Mouse (Mus musculus): Measurements from ENCODE around the gene Gm49486. TPM values are rescaled to one million over a fixed set of nuclear protein-coding genes. Genes with fewer than 3 reads are reported as not detected.

Gene Gm49486
- 1.4 TPM for polyA plus RNA-seq (2015; fragmentation: Illumina TruSeq; extraction: RNeasy Lipid Tissue Mini Kit (QIAGEN cat#74804); ENCODE audit: insufficient read depth, low read depth, low replicate concordance)

GRCm38 (mm10) chr15:79229058-79229821 lies at the start of gene Gm49486, which contains the start of gene Pick1:
Gene Gm49486 (plus strand): TSS chr15:79229391.
Gene Pick1 (plus strand): TSS chr15:79229173.

GRCm38 (mm10) chr15:79254661-79255060 lies 25.5 kb downstream of the Gm49486 start, which contains the start of gene Slc16a8:
Gene Slc16a8 (minus strand): TSS chr15:79254761.

DNA sequence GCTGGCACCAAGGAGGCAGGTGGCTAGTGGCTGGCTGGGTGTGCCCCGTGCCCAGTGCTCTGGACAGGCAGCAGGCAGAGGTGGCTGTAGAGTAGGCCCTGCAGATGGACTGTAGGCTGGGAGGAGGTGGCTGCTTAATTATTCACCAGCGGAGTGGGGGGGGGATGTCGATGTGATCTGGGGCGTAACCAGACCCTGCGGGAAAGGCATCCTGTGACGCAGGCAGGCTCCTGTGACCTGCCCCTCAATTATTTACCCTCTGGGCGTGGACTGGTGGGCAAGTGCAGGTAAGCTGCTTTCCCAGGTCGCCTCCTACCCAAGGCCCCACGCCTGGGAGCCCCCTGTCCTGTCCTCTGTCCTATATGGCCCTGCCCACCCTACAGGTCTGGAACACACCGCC lies 56.2 kb downstream of the Gm49486 start, which contains the start of gene Baiap2l2:
Gene Baiap2l2 (minus strand): TSS at position 139 of the 400 bp plus-strand sequence.

Other genes with a start within 250 kb of the Gm49486 start
- 47.5 TPM for gene H1f0, start 200.9 kb upstream of the Gm49486 start, polyA plus RNA-seq (2015; fragmentation: Illumina TruSeq; extraction: RNeasy Lipid Tissue Mini Kit (QIAGEN cat#74804); ENCODE audit: insufficient read depth, low read depth, low replicate concordance)
- gene Galr3, start 187.5 kb upstream of the Gm49486 start, polyA plus RNA-seq (2015; fragmentation: Illumina TruSeq; extraction: RNeasy Lipid Tissue Mini Kit (QIAGEN cat#74804); ENCODE audit: insufficient read depth, low read depth, low replicate concordance) = 1.4 TPM
- gene Ankrd54, start 166.5 kb upstream of the Gm49486 start, polyA plus RNA-seq (2015; fragmentation: Illumina TruSeq; extraction: RNeasy Lipid Tissue Mini Kit (QIAGEN cat#74804); ENCODE audit: insufficient read depth, low read depth, low replicate concordance) = 9.9 TPM
- 26.9 TPM for gene Eif3l, start 154.2 kb upstream of the Gm49486 start, polyA plus RNA-seq (2015; fragmentation: Illumina TruSeq; extraction: RNeasy Lipid Tissue Mini Kit (QIAGEN cat#74804); ENCODE audit: insufficient read depth, low read depth, low replicate concordance)
- gene Micall1, start 120.5 kb upstream of the Gm49486 start, polyA plus RNA-seq (2015; fragmentation: Illumina TruSeq; extraction: RNeasy Lipid Tissue Mini Kit (QIAGEN cat#74804); ENCODE audit: insufficient read depth, low read depth, low replicate concordance) = 10.6 TPM
- 30.2 TPM for gene Polr2f, start 88.4 kb upstream of the Gm49486 start, polyA plus RNA-seq (2015; fragmentation: Illumina TruSeq; extraction: RNeasy Lipid Tissue Mini Kit (QIAGEN cat#74804); ENCODE audit: insufficient read depth, low read depth, low replicate concordance)
- gene 1700088E04Rik, start 88.1 kb upstream of the Gm49486 start, polyA plus RNA-seq (2015; fragmentation: Illumina TruSeq; extraction: RNeasy Lipid Tissue Mini Kit (QIAGEN cat#74804); ENCODE audit: insufficient read depth, low read depth, low replicate concordance) = 5.4 TPM
- 1.2 TPM for gene Sox10, start 64.2 kb upstream of the Gm49486 start, polyA plus RNA-seq (2015; fragmentation: Illumina TruSeq; extraction: RNeasy Lipid Tissue Mini Kit (QIAGEN cat#74804); ENCODE audit: insufficient read depth, low read depth, low replicate concordance)
- 31.6 TPM for gene Pick1, start 218 bp upstream of the Gm49486 start, polyA plus RNA-seq (2015; fragmentation: Illumina TruSeq; extraction: RNeasy Lipid Tissue Mini Kit (QIAGEN cat#74804); ENCODE audit: insufficient read depth, low read depth, low replicate concordance)
- gene Slc16a8, start 25.4 kb downstream of the Gm49486 start, polyA plus RNA-seq (2015; fragmentation: Illumina TruSeq; extraction: RNeasy Lipid Tissue Mini Kit (QIAGEN cat#74804); ENCODE audit: insufficient read depth, low read depth, low replicate concordance) = not detected
- gene Baiap2l2, start 56.1 kb downstream of the Gm49486 start, polyA plus RNA-seq (2015; fragmentation: Illumina TruSeq; extraction: RNeasy Lipid Tissue Mini Kit (QIAGEN cat#74804); ENCODE audit: insufficient read depth, low read depth, low replicate concordance) = 0.39 TPM
- 4.8 TPM for gene Pla2g6, start 99.0 kb downstream of the Gm49486 start, polyA plus RNA-seq (2015; fragmentation: Illumina TruSeq; extraction: RNeasy Lipid Tissue Mini Kit (QIAGEN cat#74804); ENCODE audit: insufficient read depth, low read depth, low replicate concordance)
- 1.6 TPM for gene Maff, start 117.2 kb downstream of the Gm49486 start, polyA plus RNA-seq (2015; fragmentation: Illumina TruSeq; extraction: RNeasy Lipid Tissue Mini Kit (QIAGEN cat#74804); ENCODE audit: insufficient read depth, low read depth, low replicate concordance)
- gene Tmem184b, start 174.2 kb downstream of the Gm49486 start, polyA plus RNA-seq (2015; fragmentation: Illumina TruSeq; extraction: RNeasy Lipid Tissue Mini Kit (QIAGEN cat#74804); ENCODE audit: insufficient read depth, low read depth, low replicate concordance) = 15.5 TPM
- 10.2 TPM for gene Csnk1e, start 226.2 kb downstream of the Gm49486 start, polyA plus RNA-seq (2015; fragmentation: Illumina TruSeq; extraction: RNeasy Lipid Tissue Mini Kit (QIAGEN cat#74804); ENCODE audit: insufficient read depth, low read depth, low replicate concordance)